Mouse (Mus musculus): ENCODE measurements around the gene Ttll5. TPM values are rescaled to one million over a fixed set of nuclear protein-coding genes. Genes with fewer than 3 reads are reported as not detected.

Ttll5 gene
- total RNA-seq, 1 experiment from 2014 or later, result 29.1 TPM

DNA sequence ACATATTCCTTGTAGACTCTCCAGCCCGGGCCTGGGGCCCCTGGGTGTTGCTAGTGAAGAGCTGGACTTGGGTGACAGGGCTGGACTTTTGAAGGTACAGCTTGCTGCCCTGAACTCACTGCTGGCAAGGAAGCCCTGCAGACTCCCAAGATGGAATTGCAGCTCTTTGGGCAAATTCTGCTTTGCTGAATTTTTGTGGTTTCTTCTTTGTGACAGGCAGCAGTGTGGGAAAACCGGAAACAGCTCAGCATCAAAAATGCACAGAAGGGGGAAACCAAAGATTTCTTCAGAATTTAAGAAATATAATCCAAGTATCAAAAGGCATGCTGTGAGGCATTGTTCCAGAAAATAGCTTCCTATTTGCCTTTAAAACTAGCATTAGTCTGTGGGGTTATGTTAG lies 189.7 kb downstream of the Ttll5 start:
- DNase-seq, result no peak

DNA sequence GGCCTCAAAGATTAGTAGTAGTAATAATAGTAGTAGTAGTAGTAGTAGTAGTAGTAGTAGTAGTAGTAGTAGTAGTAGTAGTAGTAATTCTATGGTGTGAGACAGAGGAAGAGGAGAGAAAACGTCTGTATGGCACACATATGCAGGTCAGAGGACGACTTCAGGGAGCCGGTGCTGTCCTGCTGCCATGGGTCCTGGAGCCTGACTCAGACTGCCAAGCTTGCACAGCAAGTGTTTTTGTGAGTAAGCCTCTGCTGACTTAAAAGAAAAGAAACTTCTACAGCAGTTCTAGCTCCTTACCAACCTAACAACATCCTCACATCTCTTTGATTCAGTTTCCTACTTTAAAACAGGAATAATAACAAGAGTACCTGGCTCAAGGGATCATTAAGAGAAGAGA lies 190.2 kb downstream of the Ttll5 start:
- no peak for DNase-seq

DNA sequence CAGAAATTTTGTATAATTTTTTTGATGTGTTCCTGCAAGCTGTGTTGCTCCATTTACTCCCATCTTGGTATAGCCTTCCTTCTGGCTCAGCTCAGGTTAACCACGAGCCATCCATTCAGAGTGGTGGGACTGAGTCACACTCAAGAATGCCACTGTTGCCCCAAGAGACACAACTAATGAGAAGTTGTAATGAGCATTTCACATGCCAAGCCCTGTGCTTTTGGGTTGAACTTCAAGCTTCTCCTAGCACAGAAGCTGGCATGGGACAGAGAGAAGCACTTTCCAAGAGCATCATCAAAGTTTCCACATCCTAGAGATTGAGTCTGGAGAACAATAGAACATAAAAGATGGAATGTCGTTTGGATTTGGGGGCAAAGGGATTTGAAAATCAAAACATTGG lies 190.7 kb downstream of the Ttll5 start:
- no peak for DNase-seq

DNA sequence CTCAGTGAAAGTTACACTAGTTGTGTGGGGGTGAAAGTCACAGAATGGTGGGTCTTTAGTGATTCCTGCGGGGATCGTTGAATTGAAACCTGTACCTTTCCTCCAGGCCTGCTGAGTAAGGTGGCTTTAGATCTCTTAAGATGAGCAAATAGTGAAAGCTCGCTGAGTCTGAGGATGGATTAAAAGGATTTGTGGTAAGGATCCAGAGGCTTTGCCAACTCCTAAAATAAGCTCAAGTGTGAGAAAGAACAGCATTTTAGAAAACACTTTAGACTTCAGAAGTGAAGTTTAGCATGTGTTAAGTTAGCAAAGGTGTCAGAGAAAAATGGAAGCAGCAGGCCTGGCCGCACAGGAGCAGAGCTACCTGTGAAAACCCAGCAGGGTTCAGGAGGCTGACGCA lies 192.9 kb downstream of the Ttll5 start:
- no peak for DNase-seq

GRCm38 (mm10) chr12:86021583-86021982 lies 197.1 kb downstream of the Ttll5 start:
- no peak for DNase-seq

- no peak for DNase-seq
Measured at GRCm38 (mm10) chr12:86022282-86022984, 198.0 kb downstream of the Ttll5 start.

- no peak for DNase-seq
Measured at GRCm38 (mm10) chr12:86023081-86023871, 198.8 kb downstream of the Ttll5 start.

GRCm38 (mm10) chr12:86024426-86024825 lies 200.0 kb downstream of the Ttll5 start:
- DNase-seq, result peak; percentile 33

GRCm38 (mm10) chr12:86025480-86025879 lies 201.0 kb downstream of the Ttll5 start:
- no peak for DNase-seq

DNA sequence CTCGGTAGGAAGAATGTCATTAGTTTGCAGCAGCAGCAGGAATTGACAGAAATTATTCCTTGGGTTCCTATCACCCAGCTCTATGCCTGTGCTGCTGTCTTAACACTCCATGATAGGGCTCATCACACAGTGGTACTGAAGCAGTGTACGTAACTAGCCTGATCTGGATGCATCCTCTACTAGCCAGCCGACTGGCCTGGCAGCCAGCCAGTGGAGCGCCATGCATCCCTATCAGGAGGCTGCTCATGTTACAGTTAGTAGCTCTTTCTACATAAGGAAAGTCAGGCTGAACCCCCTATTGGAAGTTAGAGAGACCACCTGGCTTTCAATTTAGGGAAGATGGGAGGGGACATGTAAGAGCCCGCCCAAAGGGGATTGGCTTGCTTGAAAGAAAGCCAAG lies 202.5 kb downstream of the Ttll5 start:
- DNase-seq, result no peak

DNA sequence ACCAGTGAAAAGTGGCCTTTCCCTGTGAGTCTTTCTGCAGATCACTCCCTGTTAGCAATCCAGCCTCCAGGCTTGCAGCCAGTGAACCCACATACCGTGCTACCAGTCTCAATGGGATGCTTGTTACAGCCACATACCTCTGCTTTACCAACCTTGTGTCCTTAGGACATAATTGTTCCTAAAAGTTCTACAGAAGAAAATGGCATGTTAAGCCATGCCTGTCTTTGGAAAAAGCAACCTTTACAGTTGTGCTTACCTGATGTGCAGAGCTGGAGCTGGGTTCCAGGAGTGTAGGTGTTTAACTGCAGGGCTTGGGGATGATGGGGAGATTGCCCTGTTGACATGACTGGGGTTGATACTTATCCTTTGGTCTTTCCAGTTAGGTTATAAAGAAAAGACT lies 203.3 kb downstream of the Ttll5 start:
- no peak for DNase-seq

- DNase-seq, result no peak
Measured at GRCm38 (mm10) chr12:86030932-86031331, 206.5 kb downstream of the Ttll5 start.

GRCm38 (mm10) chr12:86035586-86035985 lies 211.1 kb downstream of the Ttll5 start:
- no peak for DNase-seq

GRCm38 (mm10) chr12:86036368-86037166 lies 212.1 kb downstream of the Ttll5 start:
- no peak for DNase-seq

- DNase-seq, result no peak
Measured at GRCm38 (mm10) chr12:86037235-86037921, 212.9 kb downstream of the Ttll5 start.

GRCm38 (mm10) chr12:86039078-86039477 lies 214.6 kb downstream of the Ttll5 start:
- no peak for DNase-seq

DNA sequence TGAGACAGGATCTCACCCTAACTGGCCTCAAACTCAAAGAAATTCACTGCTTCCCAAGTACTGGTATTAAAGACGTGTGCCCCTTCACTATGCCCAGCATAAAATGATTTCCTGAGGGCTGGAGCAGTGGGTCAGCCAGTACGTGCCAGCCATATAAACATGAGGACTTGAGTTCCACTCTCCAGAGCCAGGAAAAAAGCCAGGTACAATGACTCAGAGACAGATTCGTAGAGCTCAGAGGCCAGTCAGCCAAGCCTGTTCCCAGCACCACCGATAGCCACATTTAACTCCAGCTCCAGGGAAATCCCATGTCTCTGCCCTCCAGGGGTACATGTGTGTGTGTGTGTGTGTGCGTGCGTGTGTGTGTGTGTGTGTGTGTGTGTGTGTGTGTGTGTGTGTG lies 215.3 kb downstream of the Ttll5 start:
- no peak for DNase-seq

GRCm38 (mm10) chr12:86046141-86046540 lies 221.7 kb downstream of the Ttll5 start:
- DNase-seq, result no peak

- DNase-seq, result no peak
Measured at GRCm38 (mm10) chr12:86046776-86047175, 222.3 kb downstream of the Ttll5 start.

DNA sequence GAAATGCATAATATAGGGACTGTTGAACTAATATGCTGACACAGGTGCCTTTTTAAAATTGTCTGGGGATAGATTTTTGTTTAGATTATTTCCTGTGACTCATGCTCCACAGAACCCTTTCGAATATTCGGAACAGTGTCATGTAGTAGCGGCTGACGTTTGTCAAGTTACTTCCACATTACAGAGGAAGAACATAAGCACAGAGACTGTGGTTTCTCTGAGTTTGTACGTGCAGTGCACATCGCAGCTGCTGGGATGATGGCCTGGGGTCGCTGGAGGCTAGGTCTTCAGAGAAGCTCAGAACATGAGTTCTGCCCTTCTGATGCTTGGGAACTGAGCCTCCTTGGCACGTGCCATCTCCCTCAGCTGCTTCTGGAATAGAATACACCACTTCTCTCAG lies 222.9 kb downstream of the Ttll5 start:
- no peak for DNase-seq

- no peak for DNase-seq
Measured at GRCm38 (mm10) chr12:86049813-86050212, 225.4 kb downstream of the Ttll5 start.

DNA sequence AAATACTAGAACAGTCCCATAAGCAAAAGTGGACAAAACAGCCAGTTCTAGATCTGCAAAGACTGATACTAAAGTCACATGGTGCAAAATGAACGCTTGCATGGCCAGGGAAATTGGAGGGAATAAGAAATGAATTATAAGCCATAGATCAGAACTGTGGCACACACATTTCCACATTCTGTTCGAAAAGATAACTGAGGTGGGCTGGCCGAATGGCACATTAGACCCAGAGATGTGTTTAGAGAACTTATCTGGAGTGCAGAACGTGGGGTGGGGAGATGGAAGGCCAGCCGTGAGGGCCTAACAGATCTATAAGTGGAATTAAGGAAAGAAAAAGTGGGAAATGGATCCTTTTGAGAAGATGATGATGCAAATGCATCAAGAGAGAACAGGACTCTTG lies 227.0 kb downstream of the Ttll5 start:
- no peak for DNase-seq

Data from adrenal gland, postnatal 25 days (tissue).